Mouse (Mus musculus): ENCODE results near the gene Pira2. TPM values are rescaled to one million over a fixed set of nuclear protein-coding genes. Genes with fewer than 3 reads are reported as not detected.
"Not testable (repeated sequence)": the region's sequence is repeated elsewhere in the genome, so short reads cannot be mapped to it uniquely, and the experiment has no call there.

Pira2 gene
- 1 to 10 TPM in 1 of 2 experiments, under 1 TPM in 1; 0.46 to 1.1 TPM for total RNA-seq (2021)
- long read RNA-seq, experiment 1 = 0 reads
- long read RNA-seq, experiment 2 = 0 reads

DNA sequence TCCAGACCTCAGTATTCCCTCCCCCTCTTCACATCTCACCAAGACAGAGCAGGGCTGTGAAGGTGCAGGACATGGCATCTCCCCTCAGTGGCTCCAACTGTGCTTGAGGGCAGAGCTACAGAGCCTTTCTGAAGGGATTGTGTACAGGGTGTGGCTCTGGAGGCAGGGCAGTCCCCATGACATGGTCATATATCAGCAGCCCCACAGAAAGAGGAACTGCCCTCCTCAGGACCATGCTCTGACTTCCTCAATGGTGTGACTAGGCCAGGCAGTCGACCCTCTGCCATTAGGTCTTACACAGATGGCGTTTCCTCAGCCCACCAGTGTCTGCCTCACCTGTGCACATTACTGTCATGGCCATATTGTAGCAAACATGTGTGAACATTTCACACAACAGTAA, at the start of gene Pira2:
Pira2 (minus strand) TSS at position 101 of the 400 bp plus-strand sequence.
- not testable (repeated sequence) for DNase-seq (ENCODE audit: low spot score in 2 of 2)

- DNase-seq (ENCODE audit: low spot score in 2 of 2) = not testable (repeated sequence)
Measured at GRCm38 (mm10) chr7:3875032-3875431, 30.2 kb upstream of the Pira2 start.

GRCm38 (mm10) chr7:3837854-3838253, 7.0 kb downstream of the Pira2 start:
- not testable (repeated sequence) for DNase-seq (ENCODE audit: low spot score in 2 of 2)

DNA sequence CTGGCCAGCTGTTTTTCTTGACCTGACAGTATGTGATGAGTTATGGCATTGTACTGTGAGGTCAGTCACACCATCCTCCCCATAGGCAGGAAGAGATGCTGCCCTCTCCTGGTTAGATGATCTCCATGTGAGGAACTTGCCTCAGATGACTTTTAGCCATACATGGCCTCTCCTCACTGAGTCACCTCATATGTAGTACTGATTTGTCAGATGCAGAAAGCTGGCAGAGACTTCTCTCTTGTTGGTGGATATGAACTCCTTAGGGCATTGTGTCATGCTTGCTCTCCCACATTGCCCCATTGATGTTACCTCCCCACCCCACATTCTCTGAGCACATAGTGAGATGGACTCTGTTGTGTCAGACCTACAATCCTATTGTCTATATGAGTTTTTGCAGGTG, 14.2 kb downstream of the Pira2 start:
- not testable (repeated sequence) for DNase-seq (ENCODE audit: low spot score in 2 of 2)

GRCm38 (mm10) chr7:3825599-3825998, 19.3 kb downstream of the Pira2 start, which contains the start of gene Gm15448:
TSS of gene Gm15448 (minus strand) at chr7:3825687.
- not testable (repeated sequence) for DNase-seq (ENCODE audit: low spot score in 2 of 2)

DNA sequence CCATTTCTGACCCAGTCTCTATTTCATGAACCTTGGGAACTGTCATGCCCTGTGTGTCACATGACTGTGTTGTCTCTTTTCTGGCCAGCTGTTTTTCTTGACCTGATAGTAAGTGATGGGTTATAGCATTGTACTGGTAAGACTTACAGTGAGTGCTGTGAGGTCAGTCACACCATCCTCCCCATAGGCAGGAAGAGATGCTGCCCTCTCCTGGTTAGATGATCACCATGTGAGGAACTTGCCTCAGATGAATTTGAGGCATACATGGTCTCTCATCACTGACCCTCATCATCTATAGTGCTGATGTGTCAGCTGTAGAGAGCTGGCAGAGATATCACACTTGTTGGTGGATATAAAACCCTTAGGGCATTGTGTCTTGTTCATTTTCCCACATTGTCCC, 32.9 kb downstream of the Pira2 start:
- DNase-seq (ENCODE audit: low spot score in 2 of 2) = not testable (repeated sequence)

- not testable (repeated sequence) for DNase-seq (ENCODE audit: low spot score in 2 of 2)
Measured at GRCm38 (mm10) chr7:3802935-3803334, 41.9 kb downstream of the Pira2 start.

DNA sequence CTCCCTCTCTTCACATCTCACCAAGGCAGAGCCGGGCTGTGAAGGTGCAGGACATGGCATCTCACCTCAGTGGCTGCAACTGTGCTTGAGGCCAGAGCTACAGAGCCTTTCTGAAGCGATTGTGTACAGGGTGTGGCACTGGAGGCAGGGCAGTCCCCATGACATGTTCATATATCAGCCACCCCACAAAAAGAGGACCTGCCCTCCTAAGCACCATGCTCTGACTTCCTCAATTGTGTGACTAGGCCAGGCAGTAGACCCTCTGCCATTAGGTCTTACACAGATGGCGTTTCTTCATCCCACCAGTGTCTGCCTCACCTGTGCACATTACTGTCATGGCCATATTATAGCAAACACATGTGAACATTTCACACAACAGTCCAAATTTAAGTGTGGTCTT, 44.9 kb downstream of the Pira2 start:
- DNase-seq (ENCODE audit: low spot score in 2 of 2) = not testable (repeated sequence)

- not testable (repeated sequence) for DNase-seq (ENCODE audit: low spot score in 2 of 2)
Measured at GRCm38 (mm10) chr7:3796286-3796685, 48.6 kb downstream of the Pira2 start.

Other genes with a start within 250 kb of the Pira2 start
- gene Oscar, start 228.9 kb downstream of the Pira2 start, total RNA-seq (2021) = under 1 TPM; 0.22 to 0.30 TPM
- gene Ndufa3, start 227.7 kb downstream of the Pira2 start, total RNA-seq (2021) = 100 to 1,000 TPM; 743 to 913 TPM
- 10 to 100 TPM; 19.0 to 27.7 TPM for gene Tfpt, start 215.1 kb downstream of the Pira2 start, total RNA-seq (2021)
- gene Prpf31, start 215.1 kb downstream of the Pira2 start, total RNA-seq (2021) = 10 to 100 TPM; 34.4 to 37.6 TPM
- 10 to 100 TPM; 52.8 to 53.6 TPM for gene Cnot3, start 199.8 kb downstream of the Pira2 start, total RNA-seq (2021)
- 10 to 100 TPM; 14.0 to 14.2 TPM for gene Leng1, start 179.2 kb downstream of the Pira2 start, total RNA-seq (2021)
- gene Tmc4, start 167.5 kb downstream of the Pira2 start, total RNA-seq (2021) = 10 to 100 TPM; 11.0 to 12.9 TPM
- gene Tsen34, start 152.2 kb downstream of the Pira2 start, total RNA-seq (2021) = 100 to 1,000 TPM in 1 of 2 experiments, 10 to 100 TPM in 1; 87.7 to 105 TPM
- gene Mboat7, start 151.5 kb downstream of the Pira2 start, total RNA-seq (2021) = 10 to 100 TPM; 61.3 to 82.9 TPM
- 100 to 1,000 TPM; 858 to 933 TPM for gene Rps9, start 141.1 kb downstream of the Pira2 start, total RNA-seq (2021)
- 1 to 10 TPM; 3.0 to 5.6 TPM for gene Pirb, start 124.7 kb downstream of the Pira2 start, total RNA-seq (2021)
- under 1 TPM; 0.43 to 0.58 TPM for gene Gm15448, start 19.4 kb downstream of the Pira2 start, total RNA-seq (2021)
- not detected for gene Gm14548, start 53.1 kb upstream of the Pira2 start, total RNA-seq (2021)
- gene Lilra6, start 70.5 kb upstream of the Pira2 start, total RNA-seq (2021) = under 1 TPM; 0.17 to 0.38 TPM
- gene Lair1, start 218.2 kb upstream of the Pira2 start, total RNA-seq (2021) = 1 to 10 TPM; 2.1 to 4.3 TPM